Mouse (Mus musculus): Measurements from ENCODE around the gene Rragd. TPM values are rescaled to one million over a fixed set of nuclear protein-coding genes. Genes with fewer than 3 reads are reported as not detected.

The Rragd gene
- total RNA-seq, 2 experiments from 2014 or later, result 65.9 to 78.5 TPM

DNA sequence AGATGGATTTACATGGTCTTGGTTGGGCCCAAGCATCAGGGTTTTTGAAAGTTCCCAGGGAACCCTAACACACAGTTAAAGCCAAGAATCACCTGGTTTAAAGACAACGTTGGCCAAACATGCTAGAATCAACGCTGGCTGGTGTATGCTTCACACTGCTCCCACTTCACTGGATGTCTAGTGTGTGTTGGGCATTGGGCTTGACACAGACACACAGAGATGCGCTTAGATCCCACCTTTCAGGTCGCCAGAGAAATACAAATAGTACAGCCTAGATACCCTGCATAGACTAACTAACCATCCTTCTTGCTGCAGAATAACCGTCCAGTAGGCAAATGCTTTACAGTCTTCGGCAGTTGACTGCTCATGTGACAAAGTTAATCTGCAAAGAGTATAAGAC lies 87.5 kb downstream of the Rragd start:
- intact Hi-C loops (cut with DNase I), result no loop called here
- DNase-seq (ENCODE audit: low spot score in 2 of 2), result no peak

DNA sequence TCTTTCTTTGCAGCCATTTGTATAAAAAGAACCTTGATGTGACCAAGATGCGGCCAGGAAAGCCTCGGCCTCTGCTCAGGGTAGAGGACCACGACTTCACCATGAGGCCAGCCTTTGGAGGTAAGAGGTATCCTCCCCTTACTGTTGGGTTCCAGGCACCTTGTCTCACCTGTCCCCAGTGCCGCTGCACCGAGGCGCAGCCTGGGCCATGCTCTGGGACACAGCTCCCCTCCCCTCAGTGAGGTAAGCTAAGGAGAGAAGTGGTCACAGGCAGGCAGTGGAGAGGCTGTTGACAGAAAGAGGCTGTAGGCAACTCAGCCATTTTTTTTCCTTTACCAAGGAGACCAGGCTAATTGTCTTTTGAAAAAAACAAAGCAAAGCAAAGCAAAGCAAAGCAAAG lies 88.5 kb downstream of the Rragd start:
- DNase-seq (ENCODE audit: low spot score in 2 of 2), result no peak
- intact Hi-C loops (cut with DNase I), result no loop called here

Other genes starting within 250 kb of the Rragd start
- 10 to 100 TPM; 34.2 to 39.3 TPM for gene Lyrm2, start 182.8 kb upstream of the Rragd start, total RNA-seq (2021)
- gene Ankrd6, start 32.2 kb upstream of the Rragd start, total RNA-seq (2021), result 10 to 100 TPM; 36.1 to 38.9 TPM
- gene Ube2j1, start 48.4 kb downstream of the Rragd start, total RNA-seq (2021), result 100 to 1,000 TPM; 109 to 118 TPM
- gene Gabrr2, start 80.0 kb downstream of the Rragd start, total RNA-seq (2021), result under 1 TPM in 1 of 2 experiments, not detected in 1; 0.49 TPM
- gene Gabrr1, start 149.5 kb downstream of the Rragd start, total RNA-seq (2021), result not detected
- 1 to 10 TPM; 6.3 to 7.1 TPM for gene Pm20d2, start 206.7 kb downstream of the Rragd start, total RNA-seq (2021)
- 10 to 100 TPM; 27.5 to 31.7 TPM for gene Srsf12, start 226.0 kb downstream of the Rragd start, total RNA-seq (2021)